Comparison of ENCODE assay signal across 8 mouse cellular contexts in genomic region chr9:57761563-57762551, GRCm38 (mm10). TPM values are rescaled to one million over a fixed set of nuclear protein-coding genes. Genes with fewer than 3 reads are reported as not detected.
DNase-seq lines count a peak whose midpoint lies in the region; ATAC-seq and TF ChIP-seq lines count a peak whose summit lies in the region.

No protein-coding gene starts in this region.

- 86% methylated on average over 13 of the region's 13 CpGs for WGBS in lung, postnatal 0 days
- 88% methylated on average over 13 of the region's 13 CpGs for WGBS in lung, adult 2 months
- WGBS in kidney, postnatal 0 days, result 71% methylated on average over 13 of the region's 13 CpGs
- 82% methylated on average over 13 of the region's 13 CpGs for WGBS in olfactory bulb, adult 2 months

- H3K36me3 ChIP-seq in lung, postnatal 0 days (ENCODE audit: insufficient read depth, low read length), result peaks cover 31% of the 10 kb centered on the region
- peaks cover 36% of the 10 kb centered on the region for H3K36me3 ChIP-seq in kidney, postnatal 0 days (ENCODE audit: insufficient read depth, low read length)

- H3K27me3 ChIP-seq in lung, postnatal 0 days (replicated peaks; ENCODE audit: insufficient read depth, low read length), result no peaks in the 10 kb centered on the region
- no peaks in the 10 kb centered on the region for H3K27me3 ChIP-seq in kidney, postnatal 0 days (ENCODE audit: insufficient read depth, low read length)

- TF ChIP-seq CTCF in lung, postnatal 0 days (IDR thresholded peaks at IDR 0.05), result no peak
- TF ChIP-seq CTCF in lung, adult 2 months (IDR thresholded peaks at IDR 0.05; ENCODE audit: insufficient read depth, low read length), result no peak
- no peak for TF ChIP-seq CTCF in kidney, postnatal 0 days (IDR thresholded peaks at IDR 0.05; ENCODE audit: low read depth)
- no peak for TF ChIP-seq CTCF in olfactory bulb, adult 2 months (IDR thresholded peaks at IDR 0.05; ENCODE audit: insufficient read depth, low read depth, low read length)

- H3K27ac ChIP-seq in lung, postnatal 0 days (ENCODE audit: low read length), result peak overlapping the region; percentile 1; the same call in 1 of the 2 replicates
- H3K27ac ChIP-seq in kidney, postnatal 0 days, result no peak overlapping the region
- H3K27ac ChIP-seq in olfactory bulb, adult 2 months (ENCODE audit: insufficient read depth, low read depth, low read length), result no peak overlapping the region

- no peak overlapping the region; the same call in 1 of the 2 replicates for H3K9ac ChIP-seq in lung, postnatal 0 days (replicated peaks; ENCODE audit: low read depth)
- H3K9ac ChIP-seq in kidney, postnatal 0 days (ENCODE audit: low read depth, low read length), result no peak overlapping the region

- H3K4me3 ChIP-seq in lung, postnatal 0 days (ENCODE audit: low read depth, low read length), result no peak overlapping the region
- H3K4me3 ChIP-seq in lung, adult 2 months (replicated peaks; ENCODE audit: extremely low read depth, low read depth, low read length), result no peak overlapping the region
- no peak overlapping the region for H3K4me3 ChIP-seq in kidney, postnatal 0 days (replicated peaks; ENCODE audit: low read depth, low read length)
- H3K4me3 ChIP-seq in olfactory bulb, adult 2 months (ENCODE audit: insufficient read depth, low read depth, low read length), result no peak overlapping the region

- TF ChIP-seq POLR2A in lung, adult 2 months (IDR thresholded peaks at IDR 0.05; ENCODE audit: borderline replicate concordance, extremely low read depth, low read depth, low read length), result no peak
- 0 out of 2 replicates have a peak, but pooled peaks have one; percentile 26 for TF ChIP-seq POLR2A in olfactory bulb, adult 2 months (IDR thresholded peaks at IDR 0.05; ENCODE audit: insufficient read depth, low read depth, low read length)

- TF ChIP-seq EP300 in lung, postnatal 0 days (IDR thresholded peaks at IDR 0.05), result no peak

- DNase-seq in cerebellum, adult 11 months, result peak; percentile 30
- DNase-seq in cerebellum, postnatal 4 days (ENCODE audit: low spot score in 2 of 2), result no peak
- DNase-seq in lung, postnatal 0 days (ENCODE audit: low spot score), result peak; percentile 39
- DNase-seq in lung, adult 2 months, result no peak
- DNase-seq in kidney, postnatal 0 days (ENCODE audit: low spot score), result peak; percentile 43
- DNase-seq in ovary, postnatal 14 days (ENCODE audit: low spot score), result no peak
- no peak for DNase-seq in urinary bladder, adult 2 months (ENCODE audit: low spot score)

- peaks cover 23% of the 10 kb centered on the region for H3K4me1 ChIP-seq in lung, postnatal 0 days (ENCODE audit: insufficient read depth, low read depth, low read length)
- H3K4me1 ChIP-seq in lung, adult 2 months (ENCODE audit: control insufficient read depth, insufficient read depth, low read length), result peaks cover 36% of the 10 kb centered on the region
- peaks cover 16% of the 10 kb centered on the region for H3K4me1 ChIP-seq in kidney, postnatal 0 days (replicated peaks; ENCODE audit: insufficient read depth, low read length)
- peaks cover 30% of the 10 kb centered on the region for H3K4me1 ChIP-seq in olfactory bulb, adult 2 months (ENCODE audit: control insufficient read depth, insufficient read depth, low read length)

- no peak for ATAC-seq in lung, postnatal 0 days
- no peak for ATAC-seq in kidney, postnatal 0 days (replicated peaks; ENCODE audit: low FRiP score, low read depth)

- no peaks in the 10 kb centered on the region for H3K9me3 ChIP-seq in lung, postnatal 0 days (ENCODE audit: low read length)
- no peaks in the 10 kb centered on the region for H3K9me3 ChIP-seq in kidney, postnatal 0 days (replicated peaks; ENCODE audit: low read length)

- peak overlapping the region; percentile 79 for H3K4me2 ChIP-seq in lung, postnatal 0 days (replicated peaks; ENCODE audit: low read depth, low read length)
- peak overlapping the region; percentile 27; the same call in 1 of the 2 replicates for H3K4me2 ChIP-seq in kidney, postnatal 0 days (ENCODE audit: low read length)

RNA-seq across cellular contexts. Expression of gene Clk3, which starts 3.8 kb away (rescaled TPM):
- 65.1 and 65.5 TPM in 2 replicates for polyA plus RNA-seq in lung, postnatal 0 days (2015; fragmentation: Nextera tagmentation; extraction: Ambion mirVana)
- 95.5 and 159 TPM in 2 replicates for polyA plus RNA-seq in lung, adult 2 months (2012; rRNA removed)
- polyA plus RNA-seq in kidney, postnatal 0 days (2015; fragmentation: Nextera tagmentation; extraction: Ambion mirVana), result 50.3 and 51.7 TPM in 2 replicates
- 308 TPM in 1 of 2 replicates, not detected in the other for polyA plus RNA-seq in olfactory bulb, adult 2 months (2012; ENCODE audit: insufficient read depth, insufficient read length, low replicate concordance, missing spikeins)
- polyA plus RNA-seq in urinary bladder, adult 2 months (2012; rRNA removed), result 90.8 and 111 TPM in 2 replicates

RNA-seq across cellular contexts. Expression of gene Edc3, which starts 53.5 kb away (rescaled TPM):
- 23.3 and 25.3 TPM in 2 replicates for polyA plus RNA-seq in lung, postnatal 0 days (2015; fragmentation: Nextera tagmentation; extraction: Ambion mirVana)
- 17.6 and 19.4 TPM in 2 replicates for polyA plus RNA-seq in lung, adult 2 months (2012; rRNA removed)
- polyA plus RNA-seq in kidney, postnatal 0 days (2015; fragmentation: Nextera tagmentation; extraction: Ambion mirVana), result 23.1 and 26.4 TPM in 2 replicates
- polyA plus RNA-seq in olfactory bulb, adult 2 months (2012; ENCODE audit: insufficient read depth, insufficient read length, low replicate concordance, missing spikeins), result not detected in 2 replicates
- polyA plus RNA-seq in urinary bladder, adult 2 months (2012; rRNA removed), result 12.3 and 13.8 TPM in 2 replicates

Comparison
In these comparisons a context has a peak if more than half of its experiments do, and no peak if none do; other contexts are left out.
1. DNase-seq: peak in cerebellum, adult 11 months (single experiment), lung, postnatal 0 days (single experiment) and kidney, postnatal 0 days (single experiment); none in cerebellum, postnatal 4 days (0 of 2), lung, adult 2 months (single experiment), ovary, postnatal 14 days (single experiment) and urinary bladder, adult 2 months (single experiment).
2. RNA of gene Edc3, which starts 53.5 kb away (polyA plus RNA-seq): 23.3 to 25.3 TPM in lung, postnatal 0 days, 23.1 to 26.4 TPM in kidney, postnatal 0 days, 17.6 to 19.4 TPM in lung, adult 2 months and 12.3 to 13.8 TPM in urinary bladder, adult 2 months; not detected in olfactory bulb, adult 2 months; every median in the first group is over 10 times any median in the second.